Mouse (Mus musculus) right cerebral cortex, adult 2 months (tissue): ENCODE measurements around the gene Esrp2.

Experiments
- DNase-seq, 2 experiments: peaks; one replicate each; pipeline ENCODE4 v3.0.0; 2021 to 2022; ENCODE audit warnings: low spot score in 2 of 2

Esrp2 gene

GRCm38 (mm10) chr8:106136156-106137130, at the start of gene Esrp2:
TSS of gene Esrp2 (minus strand) at chr8:106136974.
- DNase-seq = no peak

GRCm38 (mm10) chr8:106186394-106186793, 49.6 kb upstream of the Esrp2 start:
- DNase-seq = no peak

GRCm38 (mm10) chr8:106185628-106186270, 49.0 kb upstream of the Esrp2 start:
- no peak for DNase-seq

GRCm38 (mm10) chr8:106178428-106178827, 41.7 kb upstream of the Esrp2 start:
- no peak for DNase-seq

GRCm38 (mm10) chr8:106177594-106177993, 40.8 kb upstream of the Esrp2 start:
- DNase-seq = no peak

- no peak for DNase-seq
Measured at GRCm38 (mm10) chr8:106176891-106177290, 40.1 kb upstream of the Esrp2 start.

- no peak for DNase-seq
Measured at GRCm38 (mm10) chr8:106173566-106173965, 36.8 kb upstream of the Esrp2 start.

- DNase-seq = no peak
Measured at GRCm38 (mm10) chr8:106169934-106170480, 33.2 kb upstream of the Esrp2 start.

- DNase-seq = peak; percentile 50 to 82
Measured at GRCm38 (mm10) chr8:106169017-106169933, 32.5 kb upstream of the Esrp2 start.

- peak; percentile 86 to 88 for DNase-seq
Measured at GRCm38 (mm10) chr8:106168356-106169016, 31.7 kb upstream of the Esrp2 start, which contains the start of gene Slc7a6. TSS of gene Slc7a6 (plus strand) at chr8:106168857.

GRCm38 (mm10) chr8:106165460-106165859, 28.7 kb upstream of the Esrp2 start:
- DNase-seq = peak; percentile 89

GRCm38 (mm10) chr8:106163251-106163650, 26.5 kb upstream of the Esrp2 start:
- DNase-seq = no peak

- no peak for DNase-seq
Measured at GRCm38 (mm10) chr8:106159876-106160275, 23.1 kb upstream of the Esrp2 start.

GRCm38 (mm10) chr8:106158381-106158780, 21.6 kb upstream of the Esrp2 start:
- DNase-seq = no peak

GRCm38 (mm10) chr8:106157419-106157818, 20.6 kb upstream of the Esrp2 start:
- no peak for DNase-seq

- DNase-seq = no peak
Measured at GRCm38 (mm10) chr8:106152876-106153275, 16.1 kb upstream of the Esrp2 start.

- no peak for DNase-seq
Measured at GRCm38 (mm10) chr8:106151041-106151440, 14.3 kb upstream of the Esrp2 start.

- DNase-seq = no peak
Measured at GRCm38 (mm10) chr8:106150653-106151000, 13.9 kb upstream of the Esrp2 start.

- peak; percentile 94 to 96 for DNase-seq
Measured at GRCm38 (mm10) chr8:106149801-106150652, 13.3 kb upstream of the Esrp2 start, which contains the start of gene Pla2g15. TSS of gene Pla2g15 (plus strand) at chr8:106150399.

- no peak for DNase-seq
Measured at GRCm38 (mm10) chr8:106149025-106149424, 12.3 kb upstream of the Esrp2 start.
